Mouse (Mus musculus): ENCODE data around the gene Dkkl1. TPM values are rescaled to one million over a fixed set of nuclear protein-coding genes. Genes with fewer than 3 reads are reported as not detected.
A peak's percentile ranks its signal among the peaks of the same experiment; 100 is the strongest.

Gene Dkkl1
- polyA plus RNA-seq, 1 experiment from 2014 or later, result 1.5 TPM

DNA sequence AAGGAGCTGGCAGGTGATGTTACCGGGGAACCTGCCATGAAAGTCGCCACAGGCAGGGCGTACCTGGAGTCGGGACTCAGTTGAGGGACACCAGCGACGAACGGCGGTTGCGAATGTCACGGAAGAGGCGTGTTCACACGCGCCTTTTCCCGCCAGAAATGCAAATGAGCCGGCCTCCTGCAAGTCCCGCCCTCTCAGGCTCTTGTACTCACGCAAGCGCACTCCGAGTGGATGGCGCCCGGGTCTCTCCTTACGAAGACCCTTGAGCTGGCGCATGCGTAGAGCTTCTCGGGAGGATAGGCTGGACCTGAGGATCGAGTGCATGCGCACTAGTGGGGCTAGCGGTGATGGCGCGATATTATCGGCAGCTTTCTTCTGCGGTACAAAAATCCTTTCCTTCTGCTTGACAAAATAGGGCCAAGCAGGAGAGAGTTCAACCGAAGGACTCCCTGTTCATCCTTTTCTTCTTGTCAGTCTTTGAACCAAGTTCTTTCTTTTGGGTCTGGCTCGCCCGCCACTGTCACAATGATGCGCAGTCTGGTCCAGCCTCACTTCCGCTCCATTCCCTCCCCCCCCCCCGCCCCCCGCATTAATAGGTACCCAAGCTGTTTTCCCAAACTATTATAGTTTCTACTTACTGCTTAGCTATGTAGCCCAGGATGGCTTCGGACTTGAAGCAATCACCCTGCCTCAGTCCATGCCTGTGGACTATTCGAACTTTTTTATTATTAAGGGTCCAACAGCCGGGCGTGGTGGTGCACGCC, 7.4 kb downstream of the Dkkl1 start, which contains the start of gene Ccdc155:
Gene Ccdc155 (minus strand): TSS at position 513 of the 764 bp plus-strand sequence.
- H3K36me3 ChIP-seq, result no peaks in the 10 kb centered on the region
- ATAC-seq (ENCODE audit: insufficient number of reproducible peaks, low FRiP score), result peak; percentile 88
- H3K4me3 ChIP-seq, result peak within 1 kb of the TSS; percentile 47
- peaks cover 9% of the 10 kb centered on the region for H3K4me1 ChIP-seq (replicated peaks)
- WGBS, result 8% methylated on average over 44 of the region's 44 CpGs
- peak within 1 kb of the TSS; percentile 57 for H3K9ac ChIP-seq
- H3K4me2 ChIP-seq, result peak within 1 kb of the TSS; percentile 68
- H3K9me3 ChIP-seq (replicated peaks), result no peaks in the 10 kb centered on the region
- H3K27me3 ChIP-seq (replicated peaks), result peaks cover 29% of the 10 kb centered on the region
- H3K27ac ChIP-seq (ENCODE audit: poor library complexity, severe bottlenecking), result no peak within 1 kb of the TSS

DNA sequence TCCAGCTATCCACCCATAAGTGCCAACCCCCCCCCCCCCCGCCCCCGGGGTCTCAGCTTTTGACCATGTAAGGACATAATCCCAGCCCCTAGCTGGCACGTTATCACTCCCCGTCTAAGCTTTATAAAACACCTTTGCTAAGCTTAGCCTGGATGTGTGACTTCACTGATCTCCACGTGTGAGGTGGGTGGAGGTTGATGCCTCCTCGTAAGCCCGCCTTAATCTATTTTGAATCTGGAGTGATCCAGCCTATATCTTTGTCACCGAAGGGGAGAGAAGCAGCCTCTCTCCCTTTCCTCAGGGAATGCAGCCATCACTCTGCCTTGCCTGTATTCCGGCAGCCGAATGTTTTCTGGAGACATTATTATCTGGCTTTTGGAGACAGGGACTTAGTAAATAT, 9.3 kb downstream of the Dkkl1 start:
- Histone ChIP-seq H3K27me3 (replicated peaks) (peaks cover 34% of the 10 kb centered on the region), H3K9me3 (replicated peaks) (no peaks in the 10 kb centered on the region), H3K4me1 (replicated peaks) (peaks cover 9% of the 10 kb centered on the region), H3K36me3 (no peaks in the 10 kb centered on the region), H3K27ac (ENCODE audit: poor library complexity, severe bottlenecking) (no peak overlapping the region), H3K4me3 (no peak overlapping the region), H3K4me2 (no peak overlapping the region), H3K9ac (peak overlapping the region; percentile 13; the same call in 1 of the 2 replicates)
- 17% methylated on average over 10 of the region's 10 CpGs for WGBS
- ATAC-seq (ENCODE audit: insufficient number of reproducible peaks, low FRiP score), result no peak

DNA sequence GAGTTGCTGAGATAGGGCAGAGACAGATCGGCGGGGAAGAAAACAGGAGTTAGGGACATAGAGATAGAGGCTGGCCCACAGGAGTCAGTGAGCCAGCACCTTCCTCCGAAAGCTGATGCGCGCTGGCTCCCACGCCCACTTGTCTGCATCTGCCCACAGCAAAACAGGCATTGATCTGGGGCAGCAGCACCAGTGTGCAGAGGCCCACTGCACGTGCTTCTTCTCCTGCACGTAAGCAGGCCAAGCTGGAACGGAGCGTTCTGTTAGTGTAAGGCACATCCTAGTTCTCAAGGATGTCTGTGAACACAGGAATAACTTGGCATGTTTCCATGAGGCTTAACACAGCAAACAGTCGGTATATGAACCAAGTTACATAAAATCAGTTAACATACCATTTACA, 13.0 kb downstream of the Dkkl1 start:
- no peak overlapping the region for H3K27ac ChIP-seq (ENCODE audit: poor library complexity, severe bottlenecking)
- no peaks in the 10 kb centered on the region for H3K36me3 ChIP-seq
- H3K4me1 ChIP-seq (replicated peaks), result peaks cover 19% of the 10 kb centered on the region
- no peak overlapping the region for H3K9ac ChIP-seq
- WGBS, result 72% methylated on average over 11 of the region's 11 CpGs
- no peak for ATAC-seq (ENCODE audit: insufficient number of reproducible peaks, low FRiP score)
- no peak overlapping the region for H3K4me2 ChIP-seq
- no peak overlapping the region for H3K4me3 ChIP-seq
- H3K27me3 ChIP-seq (replicated peaks), result peaks cover 47% of the 10 kb centered on the region
- H3K9me3 ChIP-seq (replicated peaks), result no peaks in the 10 kb centered on the region

DNA sequence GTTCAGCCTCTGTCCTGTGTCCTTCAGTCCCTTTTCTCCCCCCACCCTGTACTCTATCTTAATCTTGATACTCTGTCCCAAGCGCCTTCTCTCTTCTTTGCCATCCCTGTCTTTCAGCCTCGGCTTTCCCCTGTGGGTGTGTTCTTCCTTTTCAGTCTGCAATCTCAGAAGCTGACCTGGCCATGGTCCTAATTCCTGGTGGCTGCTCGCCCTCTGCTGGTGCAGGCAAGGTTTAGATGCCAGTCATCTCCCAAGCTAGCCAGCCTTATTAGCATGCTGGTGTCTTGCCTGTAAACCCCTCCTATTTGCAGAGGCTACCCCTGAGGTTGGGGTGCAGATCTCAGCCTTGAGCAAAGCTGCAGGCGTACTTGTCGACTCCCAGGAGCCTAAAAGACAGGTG, 13.5 kb downstream of the Dkkl1 start:
- ATAC-seq (ENCODE audit: insufficient number of reproducible peaks, low FRiP score), result no peak
- H3K27me3 ChIP-seq (replicated peaks), result peaks cover 49% of the 10 kb centered on the region
- H3K9ac ChIP-seq, result peak overlapping the region; percentile 59
- H3K4me3 ChIP-seq, result no peak overlapping the region
- WGBS, result 9% methylated on average over 5 of the region's 5 CpGs
- no peak overlapping the region for H3K4me2 ChIP-seq
- H3K36me3 ChIP-seq, result no peaks in the 10 kb centered on the region
- peaks cover 19% of the 10 kb centered on the region for H3K4me1 ChIP-seq (replicated peaks)
- no peaks in the 10 kb centered on the region for H3K9me3 ChIP-seq (replicated peaks)
- H3K27ac ChIP-seq (ENCODE audit: poor library complexity, severe bottlenecking), result no peak overlapping the region

DNA sequence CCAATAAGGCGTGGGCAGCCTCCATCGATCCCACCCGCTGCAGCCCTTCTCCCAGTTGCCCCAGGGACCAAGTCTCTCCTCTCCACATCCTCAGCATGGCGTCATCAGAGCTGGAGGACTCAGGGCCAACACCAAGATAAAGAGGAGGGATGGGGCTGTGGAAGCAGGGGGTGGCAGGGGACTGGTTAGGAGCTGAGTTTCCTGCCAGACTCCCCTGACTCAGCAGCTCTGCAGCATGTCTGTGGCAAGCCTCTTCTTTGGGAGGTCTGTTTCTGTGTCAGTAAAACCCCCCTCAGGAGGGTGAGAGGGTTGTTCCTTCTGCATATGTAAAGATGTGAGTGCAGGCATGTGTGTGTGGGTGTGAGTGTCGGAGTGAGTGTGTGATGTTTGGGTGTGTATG, 15.0 kb downstream of the Dkkl1 start:
- no peak overlapping the region for H3K4me3 ChIP-seq
- no peak overlapping the region for H3K4me2 ChIP-seq
- H3K27ac ChIP-seq (ENCODE audit: poor library complexity, severe bottlenecking), result no peak overlapping the region
- ATAC-seq (ENCODE audit: insufficient number of reproducible peaks, low FRiP score), result no peak
- no peak overlapping the region for H3K9ac ChIP-seq
- H3K9me3 ChIP-seq (replicated peaks), result no peaks in the 10 kb centered on the region
- H3K4me1 ChIP-seq (replicated peaks), result peaks cover 12% of the 10 kb centered on the region
- 59% methylated on average over 5 of the region's 5 CpGs for WGBS
- peaks cover 54% of the 10 kb centered on the region for H3K27me3 ChIP-seq (replicated peaks)
- no peaks in the 10 kb centered on the region for H3K36me3 ChIP-seq

DNA sequence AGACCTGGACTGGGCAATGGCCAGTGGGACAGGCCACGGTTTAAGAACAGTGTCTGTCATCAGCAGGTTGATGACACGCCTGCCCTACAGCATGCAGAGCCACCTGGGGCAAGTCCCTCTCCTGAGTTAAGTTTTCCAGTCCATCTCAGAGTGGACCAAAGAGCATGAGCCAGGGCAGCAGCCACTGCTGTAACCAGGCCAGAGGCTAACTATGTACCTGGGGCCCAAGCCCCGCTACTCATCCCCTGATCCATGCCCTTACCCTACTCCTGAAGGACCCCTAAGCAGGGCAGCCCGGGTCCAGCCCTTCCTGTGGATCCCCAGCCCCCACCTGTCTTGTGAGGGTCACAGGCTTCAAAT, 15.8 kb downstream of the Dkkl1 start:
- H3K9ac ChIP-seq, result no peak overlapping the region
- no peak for ATAC-seq (ENCODE audit: insufficient number of reproducible peaks, low FRiP score)
- WGBS, result 76% methylated on average over 4 of the region's 4 CpGs

DNA sequence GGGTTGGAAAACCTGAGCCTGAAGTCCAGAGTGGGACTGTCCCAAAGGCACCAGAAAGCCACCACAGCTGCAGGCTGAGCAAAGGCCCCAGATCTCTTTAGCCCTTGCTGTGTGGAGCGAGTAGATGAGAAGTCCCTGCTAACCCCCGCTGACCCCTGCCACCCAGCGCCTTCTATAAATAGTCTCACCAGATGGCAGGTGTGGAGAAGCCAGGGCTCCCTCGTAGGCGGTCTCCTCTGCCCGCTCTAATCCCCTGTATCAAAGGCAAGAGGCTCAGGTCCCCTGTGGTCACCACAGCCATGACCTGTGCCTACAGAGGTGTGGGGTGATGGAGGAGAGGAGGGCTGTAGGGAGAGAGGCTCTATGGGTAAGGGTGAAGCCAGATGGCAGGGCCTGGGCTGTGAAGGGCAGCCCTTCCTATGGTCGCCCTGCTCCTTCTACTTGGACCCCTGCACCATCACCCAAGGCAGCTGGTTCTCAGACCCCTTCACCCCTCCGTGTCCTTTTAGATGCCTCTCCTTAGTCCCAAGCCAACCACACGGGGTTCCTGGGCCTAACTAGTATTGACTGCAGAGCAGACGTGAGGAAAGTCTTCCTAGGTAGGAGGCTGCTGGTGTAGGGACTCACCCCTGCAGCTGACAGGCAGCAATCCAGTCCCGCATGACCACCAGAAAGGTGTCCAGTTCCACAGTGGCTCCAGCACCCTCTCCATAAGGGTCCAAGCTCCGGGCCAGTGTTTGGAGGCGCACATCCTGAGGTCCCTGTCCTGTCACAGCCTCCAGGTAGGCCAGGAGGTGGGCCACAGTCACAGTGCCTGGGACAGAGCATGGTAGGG, 16.4 kb downstream of the Dkkl1 start:
- 44% methylated on average over 13 of the region's 13 CpGs for WGBS
- Histone ChIP-seq H3K27ac (ENCODE audit: poor library complexity, severe bottlenecking) (no peak overlapping the region), H3K9me3 (replicated peaks) (no peaks in the 10 kb centered on the region), H3K4me3 (no peak overlapping the region), H3K27me3 (replicated peaks) (peaks cover 62% of the 10 kb centered on the region), H3K9ac (no peak overlapping the region), H3K4me1 (replicated peaks) (peaks cover 23% of the 10 kb centered on the region), H3K36me3 (no peaks in the 10 kb centered on the region), H3K4me2 (no peak overlapping the region)
- ATAC-seq (ENCODE audit: insufficient number of reproducible peaks, low FRiP score), result no peak

More for the DNA sequence above, 15.8 kb downstream of the Dkkl1 start:
- no peak overlapping the region for H3K4me2 ChIP-seq
- no peak overlapping the region for H3K27ac ChIP-seq (ENCODE audit: poor library complexity, severe bottlenecking)
- H3K36me3 ChIP-seq, result no peaks in the 10 kb centered on the region
- no peak overlapping the region for H3K4me3 ChIP-seq
- H3K9me3 ChIP-seq (replicated peaks), result no peaks in the 10 kb centered on the region
- H3K4me1 ChIP-seq (replicated peaks), result peaks cover 19% of the 10 kb centered on the region
- peaks cover 60% of the 10 kb centered on the region for H3K27me3 ChIP-seq (replicated peaks)

DNA sequence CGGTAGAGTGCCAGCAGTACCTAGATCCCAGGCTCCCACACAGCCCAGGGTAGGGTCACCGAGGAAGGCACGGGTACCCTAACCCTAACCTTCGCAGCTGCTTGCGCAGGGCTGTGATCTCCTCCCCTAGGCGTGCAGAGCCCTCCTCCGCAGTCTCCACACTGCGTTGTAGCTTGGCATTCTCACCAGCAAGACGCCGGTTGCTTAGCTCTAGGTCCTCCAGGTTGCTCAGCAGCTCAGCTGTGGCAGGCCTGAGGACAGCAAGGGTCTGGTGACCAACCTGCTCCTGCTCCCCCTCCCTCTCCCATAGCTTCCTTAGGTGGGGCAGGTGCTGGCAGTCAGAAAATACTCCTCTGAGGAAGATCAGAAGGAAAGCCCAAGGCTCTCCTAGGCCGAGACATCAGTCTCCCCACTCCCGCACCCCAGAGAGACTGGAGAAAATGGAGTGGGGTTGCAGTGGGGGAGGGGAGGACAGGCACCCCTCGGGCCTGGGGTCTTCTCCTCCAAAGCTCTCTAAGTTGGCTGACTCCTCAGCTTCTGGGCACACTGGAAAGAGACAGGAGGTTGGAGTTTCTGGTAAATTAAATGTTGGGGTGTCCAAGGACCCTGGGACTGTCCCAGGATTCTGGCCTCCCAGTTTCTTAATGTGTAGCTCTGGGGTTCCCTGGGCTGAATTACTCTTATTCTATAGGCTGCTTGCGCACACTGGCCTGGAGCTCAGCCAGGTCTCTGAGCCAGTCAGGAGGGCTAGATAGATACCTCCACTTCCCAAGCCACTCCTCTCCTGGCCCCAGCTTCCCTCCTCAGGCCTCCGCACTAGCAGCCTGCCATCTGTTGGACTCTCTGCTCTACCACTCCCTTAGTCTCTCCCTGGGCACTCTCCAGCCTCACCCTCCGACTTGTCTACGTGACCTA, 17.8 kb downstream of the Dkkl1 start:
- WGBS, result 70% methylated on average over 17 of the region's 17 CpGs
- ATAC-seq (ENCODE audit: insufficient number of reproducible peaks, low FRiP score), result no peak

DNA sequence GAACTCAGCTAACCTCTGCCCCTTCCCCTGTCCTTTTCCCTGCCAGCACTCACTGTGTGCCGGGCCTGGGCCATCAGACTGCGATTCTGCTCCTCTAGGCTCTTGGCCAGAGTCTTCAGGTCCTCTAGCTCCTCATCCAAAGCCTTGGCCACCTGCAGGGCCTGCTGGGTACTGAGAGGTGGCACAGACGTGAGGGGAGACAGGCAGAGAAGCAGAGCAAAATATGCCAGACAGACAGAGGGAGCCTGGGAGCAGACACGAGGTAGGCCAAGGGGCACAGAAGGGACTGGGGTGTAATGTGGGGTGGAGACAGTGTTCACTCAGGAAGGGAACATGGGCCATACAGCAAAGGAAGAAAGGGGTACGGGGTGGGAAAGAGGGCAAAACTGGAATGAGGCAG, 18.5 kb downstream of the Dkkl1 start:
- H3K4me2 ChIP-seq, result no peak overlapping the region
- no peaks in the 10 kb centered on the region for H3K9me3 ChIP-seq (replicated peaks)
- H3K36me3 ChIP-seq, result no peaks in the 10 kb centered on the region
- H3K4me1 ChIP-seq (replicated peaks), result peaks cover 23% of the 10 kb centered on the region
- 60% methylated on average over 5 of the region's 5 CpGs for WGBS
- H3K27me3 ChIP-seq (replicated peaks), result peaks cover 68% of the 10 kb centered on the region
- no peak overlapping the region for H3K27ac ChIP-seq (ENCODE audit: poor library complexity, severe bottlenecking)
- H3K9ac ChIP-seq, result no peak overlapping the region
- no peak overlapping the region for H3K4me3 ChIP-seq
- ATAC-seq (ENCODE audit: insufficient number of reproducible peaks, low FRiP score), result no peak

More for the DNA sequence above, 17.8 kb downstream of the Dkkl1 start:
- H3K4me3 ChIP-seq, result no peak overlapping the region
- no peak overlapping the region for H3K4me2 ChIP-seq
- H3K27me3 ChIP-seq (replicated peaks), result peaks cover 65% of the 10 kb centered on the region
- H3K9me3 ChIP-seq (replicated peaks), result no peaks in the 10 kb centered on the region
- no peaks in the 10 kb centered on the region for H3K36me3 ChIP-seq
- H3K9ac ChIP-seq, result no peak overlapping the region
- H3K4me1 ChIP-seq (replicated peaks), result peaks cover 23% of the 10 kb centered on the region
- H3K27ac ChIP-seq (ENCODE audit: poor library complexity, severe bottlenecking), result no peak overlapping the region

DNA sequence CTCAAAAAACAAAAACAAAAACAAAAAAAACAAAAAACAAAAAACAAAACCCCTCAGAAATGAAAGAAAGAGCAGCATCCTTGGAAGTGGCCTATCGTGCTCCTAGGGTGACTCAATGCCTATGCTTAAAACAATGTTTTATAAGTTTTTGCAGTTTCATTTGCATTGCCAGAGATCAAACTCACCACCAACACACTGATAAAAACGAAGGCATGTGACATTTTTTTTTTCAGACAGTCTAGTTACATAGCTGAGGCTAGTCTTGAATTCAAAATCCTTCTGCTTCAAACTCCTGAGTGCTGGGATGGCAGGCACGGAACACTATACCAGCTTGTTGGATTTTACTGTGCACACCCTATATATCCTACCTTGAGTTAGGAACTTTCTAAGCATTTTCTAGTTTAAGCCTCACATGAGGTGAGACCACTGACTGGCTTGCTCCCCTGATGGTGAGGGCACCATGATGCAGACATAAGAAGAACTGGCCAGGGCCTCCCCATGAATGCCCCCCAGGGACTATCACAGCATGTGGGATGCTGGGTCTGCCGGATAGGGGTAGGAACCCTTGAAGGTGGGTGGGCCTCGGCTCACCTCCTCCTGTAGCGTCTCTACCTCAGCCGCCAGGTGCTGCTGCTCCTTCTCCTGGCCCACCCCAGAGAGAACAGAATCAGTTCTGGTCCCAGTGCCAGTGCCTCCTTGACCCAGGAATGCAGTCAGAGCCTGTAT, 19.2 kb downstream of the Dkkl1 start:
- Histone ChIP-seq H3K4me2 (no peak overlapping the region), H3K9me3 (replicated peaks) (no peaks in the 10 kb centered on the region), H3K27ac (ENCODE audit: poor library complexity, severe bottlenecking) (no peak overlapping the region), H3K27me3 (replicated peaks) (peaks cover 75% of the 10 kb centered on the region), H3K36me3 (no peaks in the 10 kb centered on the region), H3K4me1 (replicated peaks) (peaks cover 23% of the 10 kb centered on the region), H3K4me3 (no peak overlapping the region), H3K9ac (no peak overlapping the region)
- 80% methylated on average over 7 of the region's 7 CpGs for WGBS
- ATAC-seq (ENCODE audit: insufficient number of reproducible peaks, low FRiP score), result no peak
